Mouse (Mus musculus) cerebellum, adult 2 months (tissue): ENCODE measurements at regions not wholly inside any gene's neighbourhood (a gene's known extent, or its start where the extent isn't known, plus 50 kb on each side); places are given as distances from the start of the nearest gene placed in this dataset.

Experiments
- DNase-seq, 2 experiments: peaks; one replicate each; pipeline ENCODE4 v3.0.0; 2021
- H3K27ac ChIP-seq: fragments of 200-500 bp; 2 replicates; pipeline ENCODE4 v1.5.1; 2012; ENCODE audit warnings: low read length, control low read depth, inconsistent platforms; ENCODE audit not compliant: insufficient read depth
- H3K27me3 ChIP-seq: fragments of 200-500 bp; 2 replicates; pipeline ENCODE4 v1.6.1; 2012; ENCODE audit warnings: inconsistent platforms, mild to moderate bottlenecking, low read length, moderate library complexity; ENCODE audit not compliant: control insufficient read depth, insufficient read depth
- H3K4me1 ChIP-seq: fragments of 200-500 bp; 2 replicates; pipeline ENCODE4 v1.6.1; 2011; ENCODE audit warnings: low read length; ENCODE audit not compliant: control insufficient read depth, insufficient read depth
- H3K4me3 ChIP-seq: fragments of 200-500 bp; replicated peaks from 2 replicates; pipeline ENCODE3; 2011; ENCODE audit warnings: mild to moderate bottlenecking, low read depth, low read length, control low read depth; ENCODE audit not compliant: insufficient read depth
- CTCF ChIP-seq: fragments of 200-500 bp; IDR thresholded peaks from 2 replicates; pipeline ENCODE4 v1.5.1; 2011; ENCODE audit warnings: low read depth, mild to moderate bottlenecking, control low read depth, low read length, moderate library complexity, borderline replicate concordance; ENCODE audit not compliant: insufficient read depth
- POLR2A ChIP-seq: fragments of 200-500 bp; IDR thresholded peaks from 2 replicates; pipeline ENCODE4 v1.6.1; 2011; ENCODE audit warnings: low read length, control low read depth, borderline replicate concordance; ENCODE audit not compliant: insufficient read depth
- WGBS: fragments of 180-500 bp; shearing (Covaris S2); methylation state at CpG from one replicate; pipeline ENCODE4 v1.1.7; 2018; 5-methylcytosine and 5-hydroxymethylcytosine counted together

- no peak for DNase-seq
- WGBS, result 17% methylated on average over 5 of the region's 5 CpGs
- TF ChIP-seq CTCF (no peak), POLR2A (no peak)
- Histone ChIP-seq H3K27me3 (no peaks in the 10 kb centered on the region), H3K4me1 (no peaks in the 10 kb centered on the region), H3K4me3 (no peak overlapping the region), H3K27ac (no peak overlapping the region)
Measured at GRCm38 (mm10) chr3:143797850-143798249, 407.2 kb downstream of the Lmo4 start.

GRCm38 (mm10) chr3:143790905-143791304 lies 414.1 kb downstream of the Lmo4 start:
- Histone ChIP-seq H3K27ac (no peak overlapping the region), H3K4me1 (no peaks in the 10 kb centered on the region; the same call in 1 of the 2 replicates), H3K27me3 (no peaks in the 10 kb centered on the region), H3K4me3 (no peak overlapping the region)
- no peak for DNase-seq
- TF ChIP-seq POLR2A (no peak), CTCF (no peak)
- 83% methylated on average over 8 of the region's 8 CpGs for WGBS

DNA sequence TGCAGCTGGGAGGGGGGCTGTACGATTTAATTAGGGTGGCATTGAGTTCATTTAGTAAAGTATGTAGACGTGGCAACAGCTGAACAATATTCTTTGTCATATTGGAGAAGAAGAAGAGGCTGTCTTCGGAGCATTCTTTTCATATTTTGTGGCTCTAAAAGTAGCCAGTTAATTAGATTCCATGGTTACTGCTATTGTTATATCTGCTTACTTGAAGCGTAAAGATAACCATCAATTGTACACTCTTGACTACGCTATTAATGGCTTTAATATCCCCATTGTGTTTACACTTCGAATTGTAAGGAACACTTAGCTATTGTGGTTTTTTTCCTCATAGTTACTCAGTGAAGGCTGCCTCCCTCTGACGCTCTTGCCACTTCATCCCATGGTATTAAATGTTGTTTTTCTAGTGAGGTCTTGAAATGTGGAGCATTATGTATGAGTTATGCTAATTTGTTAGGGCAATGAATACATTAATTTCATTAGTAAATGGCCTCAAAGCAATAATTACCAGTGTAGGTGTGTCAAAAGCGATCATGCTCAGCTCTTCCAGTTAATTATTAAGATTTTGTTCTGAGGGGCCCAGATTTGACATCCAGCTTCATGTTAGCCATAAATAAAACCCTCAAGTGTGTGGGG lies 415.0 kb downstream of the Lmo4 start:
- 36% methylated on average over 8 of the region's 8 CpGs for WGBS
- H3K4me1 ChIP-seq, result no peaks in the 10 kb centered on the region; the same call in 1 of the 2 replicates

DNA sequence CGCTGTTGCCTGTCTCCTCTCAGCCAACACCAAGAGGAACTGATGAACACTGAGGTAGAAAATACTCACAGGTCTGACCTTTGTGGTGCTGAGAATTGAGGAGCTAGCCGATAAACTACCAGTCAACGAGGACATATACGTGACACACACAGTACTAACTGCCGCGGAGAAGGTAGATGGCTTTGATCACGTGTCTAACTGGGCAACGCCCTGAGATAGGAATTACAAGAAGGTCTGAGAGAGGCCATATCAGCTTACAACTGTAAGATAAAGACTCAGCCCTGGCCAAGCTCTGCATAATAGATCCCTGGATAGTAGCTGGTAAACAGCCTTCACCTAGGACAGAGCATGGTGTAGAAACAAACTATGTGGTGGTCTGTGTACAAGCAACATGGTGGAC lies 418.1 kb downstream of the Lmo4 start:
- Histone ChIP-seq H3K27me3 (no peaks in the 10 kb centered on the region), H3K27ac (no peak overlapping the region), H3K4me3 (no peak overlapping the region), H3K4me1 (no peaks in the 10 kb centered on the region; the same call in 1 of the 2 replicates)
- no peak for DNase-seq
- TF ChIP-seq CTCF (no peak), POLR2A (no peak)
- WGBS, result 96% methylated on average over 8 of the region's 8 CpGs

More for the DNA sequence above, 415.0 kb downstream of the Lmo4 start:
- Histone ChIP-seq H3K4me3 (no peak overlapping the region), H3K27me3 (no peaks in the 10 kb centered on the region), H3K27ac (no peak overlapping the region)
- no peak for DNase-seq
- TF ChIP-seq CTCF (no peak), POLR2A (no peak)

- 78% methylated on average over 3 of the region's 3 CpGs for WGBS
- no peak for TF ChIP-seq POLR2A
- TF ChIP-seq CTCF, result no peak
- DNase-seq, result no peak
Measured at GRCm38 (mm10) chr3:143784353-143784791, 420.6 kb downstream of the Lmo4 start.

GRCm38 (mm10) chr3:143778161-143778560 lies 426.9 kb downstream of the Lmo4 start:
- TF ChIP-seq POLR2A (no peak), CTCF (no peak)
- Histone ChIP-seq H3K27ac (no peak overlapping the region), H3K27me3 (no peaks in the 10 kb centered on the region), H3K4me1 (no peaks in the 10 kb centered on the region), H3K4me3 (no peak overlapping the region)
- no peak for DNase-seq
- WGBS, result 67% methylated on average over 2 of the region's 2 CpGs

More at GRCm38 (mm10) chr3:143784353-143784791, 420.6 kb downstream of the Lmo4 start:
- no peak overlapping the region for H3K27ac ChIP-seq
- no peaks in the 10 kb centered on the region for H3K27me3 ChIP-seq
- H3K4me1 ChIP-seq, result no peaks in the 10 kb centered on the region; the same call in 1 of the 2 replicates
- no peak overlapping the region for H3K4me3 ChIP-seq

DNA sequence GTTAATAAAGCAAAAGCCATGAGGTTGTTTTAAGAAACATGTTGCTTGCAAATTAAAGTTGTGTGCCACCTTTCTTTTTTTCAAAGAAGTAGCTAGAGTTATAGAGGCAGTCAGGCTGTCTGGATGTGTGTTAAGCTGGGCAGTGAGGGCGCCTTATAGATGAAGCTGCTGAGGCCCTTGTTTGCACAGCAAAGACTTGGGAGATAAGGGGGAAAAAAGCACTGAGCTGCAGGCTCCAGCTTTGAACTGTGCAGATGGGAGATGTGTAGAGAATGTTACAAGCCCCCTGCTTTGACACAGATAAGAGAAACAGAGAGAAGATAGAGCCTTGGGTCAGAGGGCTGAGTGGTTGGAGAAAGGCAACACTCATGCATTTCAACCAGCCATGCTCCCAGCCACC lies 445.7 kb downstream of the Lmo4 start:
- Histone ChIP-seq H3K4me1 (no peaks in the 10 kb centered on the region), H3K27ac (no peak overlapping the region), H3K27me3 (no peaks in the 10 kb centered on the region), H3K4me3 (no peak overlapping the region)
- DNase-seq, result no peak
- no peak for TF ChIP-seq POLR2A
- no peak for TF ChIP-seq CTCF
- 95% methylated on average over 1 of the region's 1 CpGs for WGBS

GRCm38 (mm10) chr3:143753197-143753596 lies 451.8 kb downstream of the Lmo4 start:
- 84% methylated on average over 3 of the region's 3 CpGs for WGBS
- no peak overlapping the region for H3K4me3 ChIP-seq

More at GRCm38 (mm10) chr3:143753197-143753596, 451.8 kb downstream of the Lmo4 start:
- Histone ChIP-seq H3K27me3 (no peaks in the 10 kb centered on the region), H3K27ac (no peak overlapping the region), H3K4me1 (no peaks in the 10 kb centered on the region)
- no peak for TF ChIP-seq POLR2A
- no peak for TF ChIP-seq CTCF
- no peak for DNase-seq
